Mouse (Mus musculus) stomach, embryonic 16.5 days (tissue): ENCODE data around the gene Sox8. TPM values are rescaled to one million over a fixed set of nuclear protein-coding genes. Genes with fewer than 3 reads are reported as not detected.

Experiments used
- ATAC-seq: fragments of 200-750 bp; cut with Nextera tagmentation; 2 replicates; pipeline ENCODE4 v1.8.0; 2017; ENCODE audit warnings: moderate number of reproducible peaks, moderate TSS enrichment; ENCODE audit not compliant: insufficient read depth, low FRiP score
- H3K27ac ChIP-seq: fragments of 300-500 bp; sonication (generic); 2 replicates; pipeline ENCODE4 v1.5.1; 2014; ENCODE audit warnings: low read length
- H3K27me3 ChIP-seq: fragments of 300-500 bp; sonication (generic); 2 replicates; pipeline ENCODE4 v1.6.1; 2014; ENCODE audit warnings: low read length, control low read depth, mixed read lengths; ENCODE audit not compliant: control insufficient read depth, insufficient read depth
- H3K36me3 ChIP-seq: fragments of 300-500 bp; sonication (generic); 2 replicates; pipeline ENCODE4 v1.6.1; 2014; ENCODE audit warnings: low read length; ENCODE audit not compliant: control insufficient read depth, insufficient read depth
- H3K4me1 ChIP-seq: fragments of 300-500 bp; sonication (generic); 2 replicates; pipeline ENCODE4 v1.6.1; 2014; ENCODE audit warnings: low read length, control low read depth, mixed read lengths; ENCODE audit not compliant: control insufficient read depth, insufficient read depth
- H3K4me2 ChIP-seq: fragments of 300-500 bp; sonication (generic); 2 replicates; pipeline ENCODE4 v1.6.1; 2014; ENCODE audit warnings: low read depth, low read length, mixed read lengths
- H3K4me3 ChIP-seq: fragments of 300-500 bp; sonication (generic); replicated peaks from 2 replicates; pipeline ENCODE4 v1.5.1; 2014; ENCODE audit warnings: mild to moderate bottlenecking, low read length
- H3K9ac ChIP-seq: fragments of 300-500 bp; sonication (generic); 2 replicates; pipeline ENCODE4 v1.6.1; 2014; ENCODE audit warnings: low read length
- H3K9me3 ChIP-seq: fragments of 300-500 bp; sonication (generic); replicated peaks from 2 replicates; pipeline ENCODE4 v1.6.1; 2016; ENCODE audit warnings: low read length, control low read depth; ENCODE audit not compliant: control insufficient read depth
- WGBS: fragments of 180-500 bp; shearing (Covaris S2); extraction: QIAGEN DNeasy Blood & Tissue Kit; methylation state at CpG from one replicate; pipeline ENCODE4 v1.1.7; 2014; 5-methylcytosine and 5-hydroxymethylcytosine counted together
- polyA plus RNA-seq: library from polyadenylated mRNA; unstranded; fragments of >200 nt; fragmentation: Nextera tagmentation; extraction: Ambion mirVana; gene quantifications from 2 replicates; pipeline ENCODE4 v1.2.1, GENCODE M21; 2015

Gene Sox8
- polyA plus RNA-seq, 1 experiment from 2014 or later = 3.3 TPM

GRCm38 (mm10) chr17:25608137-25608785 lies 37.8 kb upstream of the Sox8 start:
- Histone ChIP-seq H3K36me3 (no peaks in the 10 kb centered on the region), H3K9ac (no peak overlapping the region), H3K4me3 (no peak overlapping the region), H3K9me3 (no peaks in the 10 kb centered on the region), H3K4me1 (peaks cover 13% of the 10 kb centered on the region), H3K4me2 (no peak overlapping the region), H3K27me3 (no peaks in the 10 kb centered on the region), H3K27ac (no peak overlapping the region)
- ATAC-seq = no peak
- 83% methylated on average over 11 of the region's 11 CpGs for WGBS

GRCm38 (mm10) chr17:25604234-25604633 lies 33.7 kb upstream of the Sox8 start:
- H3K27ac ChIP-seq = no peak overlapping the region
- H3K4me2 ChIP-seq = no peak overlapping the region
- no peak overlapping the region for H3K4me3 ChIP-seq
- ATAC-seq = no peak
- peaks cover 6% of the 10 kb centered on the region for H3K4me1 ChIP-seq
- 22% methylated on average over 5 of the region's 5 CpGs for WGBS
- H3K36me3 ChIP-seq = no peaks in the 10 kb centered on the region
- H3K9ac ChIP-seq = no peak overlapping the region
- H3K9me3 ChIP-seq = no peaks in the 10 kb centered on the region
- H3K27me3 ChIP-seq = no peaks in the 10 kb centered on the region

- no peak overlapping the region for H3K4me2 ChIP-seq
- WGBS = 66% methylated on average over 8 of the region's 8 CpGs
- H3K27ac ChIP-seq = no peak overlapping the region
- no peak overlapping the region for H3K9ac ChIP-seq
- peaks cover 3% of the 10 kb centered on the region for H3K4me1 ChIP-seq
- H3K36me3 ChIP-seq = 0 out of 2 replicates have a peak, but pooled peaks cover 3% of the 10 kb centered on the region
- no peaks in the 10 kb centered on the region for H3K27me3 ChIP-seq
- no peak for ATAC-seq
- H3K9me3 ChIP-seq = no peaks in the 10 kb centered on the region
- H3K4me3 ChIP-seq = no peak overlapping the region
Measured at GRCm38 (mm10) chr17:25602366-25602765, 31.9 kb upstream of the Sox8 start.

GRCm38 (mm10) chr17:25597537-25597936 lies 27.1 kb upstream of the Sox8 start:
- no peak for ATAC-seq
- Histone ChIP-seq H3K4me1 (no peaks in the 10 kb centered on the region), H3K9me3 (no peaks in the 10 kb centered on the region), H3K4me3 (no peak overlapping the region), H3K27ac (no peak overlapping the region), H3K36me3 (peaks cover 7% of the 10 kb centered on the region; the same call in 1 of the 2 replicates), H3K4me2 (no peak overlapping the region), H3K9ac (no peak overlapping the region), H3K27me3 (no peaks in the 10 kb centered on the region)
- WGBS = 71% methylated on average over 3 of the region's 3 CpGs

- Histone ChIP-seq H3K9me3 (no peaks in the 10 kb centered on the region), H3K4me1 (no peaks in the 10 kb centered on the region), H3K4me2 (no peak overlapping the region), H3K27ac (no peak overlapping the region), H3K27me3 (no peaks in the 10 kb centered on the region), H3K36me3 (peaks cover 7% of the 10 kb centered on the region; the same call in 1 of the 2 replicates), H3K4me3 (no peak overlapping the region), H3K9ac (no peak overlapping the region)
- 66% methylated on average over 5 of the region's 5 CpGs for WGBS
- no peak for ATAC-seq
Measured at GRCm38 (mm10) chr17:25595495-25595894, 25.0 kb upstream of the Sox8 start.

- H3K9me3 ChIP-seq = no peaks in the 10 kb centered on the region
Measured at GRCm38 (mm10) chr17:25593411-25594261, 23.1 kb upstream of the Sox8 start.

GRCm38 (mm10) chr17:25592336-25592735 lies 21.9 kb upstream of the Sox8 start:
- WGBS = 88% methylated on average over 6 of the region's 6 CpGs

More at GRCm38 (mm10) chr17:25593411-25594261, 23.1 kb upstream of the Sox8 start:
- whole genome bisulfite sequencing = 63% methylated on average over 22 of the region's 22 CpGs
- ATAC-seq = no peak
- Histone ChIP-seq H3K4me2 (no peak overlapping the region), H3K36me3 (peaks cover 7% of the 10 kb centered on the region; the same call in 1 of the 2 replicates), H3K9ac (no peak overlapping the region), H3K27ac (no peak overlapping the region), H3K27me3 (no peaks in the 10 kb centered on the region), H3K4me3 (no peak overlapping the region), H3K4me1 (no peaks in the 10 kb centered on the region)

GRCm38 (mm10) chr17:25590985-25591384 lies 20.5 kb upstream of the Sox8 start:
- no peak for ATAC-seq
- no peaks in the 10 kb centered on the region for H3K4me1 ChIP-seq
- H3K9ac ChIP-seq = no peak overlapping the region
- no peaks in the 10 kb centered on the region for H3K9me3 ChIP-seq
- no peak overlapping the region for H3K4me3 ChIP-seq
- no peaks in the 10 kb centered on the region for H3K27me3 ChIP-seq
- H3K4me2 ChIP-seq = no peak overlapping the region
- H3K27ac ChIP-seq = no peak overlapping the region
- no peaks in the 10 kb centered on the region for H3K36me3 ChIP-seq
- WGBS = 84% methylated on average over 4 of the region's 4 CpGs

More at GRCm38 (mm10) chr17:25592336-25592735, 21.9 kb upstream of the Sox8 start:
- no peaks in the 10 kb centered on the region for H3K9me3 ChIP-seq
- H3K27me3 ChIP-seq = no peaks in the 10 kb centered on the region
- no peak for ATAC-seq
- no peak overlapping the region for H3K27ac ChIP-seq
- H3K4me3 ChIP-seq = no peak overlapping the region
- H3K4me1 ChIP-seq = no peaks in the 10 kb centered on the region
- H3K9ac ChIP-seq = no peak overlapping the region
- peaks cover 3% of the 10 kb centered on the region; the same call in 1 of the 2 replicates for H3K36me3 ChIP-seq
- H3K4me2 ChIP-seq = no peak overlapping the region

GRCm38 (mm10) chr17:25590068-25590467 lies 19.6 kb upstream of the Sox8 start:
- Histone ChIP-seq H3K27ac (no peak overlapping the region), H3K4me1 (no peaks in the 10 kb centered on the region), H3K36me3 (no peaks in the 10 kb centered on the region), H3K27me3 (no peaks in the 10 kb centered on the region), H3K4me3 (no peak overlapping the region), H3K9ac (no peak overlapping the region), H3K4me2 (no peak overlapping the region), H3K9me3 (no peaks in the 10 kb centered on the region)
- WGBS = 92% methylated on average over 6 of the region's 6 CpGs
- ATAC-seq = no peak
